ENCODE assay signal across 11 mouse cellular contexts in the genomic region with DNA sequence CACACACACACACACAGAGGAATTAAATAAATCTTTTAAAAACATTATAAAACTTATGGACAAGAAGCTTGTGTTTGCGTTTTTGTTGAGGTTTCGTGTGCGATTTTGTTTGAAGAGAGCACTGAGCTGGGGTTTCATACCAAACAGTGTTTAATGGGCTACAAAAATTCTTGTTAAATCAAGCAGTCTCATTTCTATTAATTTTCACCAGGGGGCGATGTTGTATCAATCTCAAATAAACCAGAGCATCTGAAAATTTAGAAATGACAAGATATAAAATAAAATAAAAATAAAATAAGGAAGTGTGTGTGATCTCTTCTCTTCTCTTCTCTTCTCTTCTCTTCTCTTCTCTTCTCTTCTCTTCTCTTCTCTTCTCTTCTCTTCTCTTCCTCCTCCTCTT. TPM values are rescaled to one million over a fixed set of nuclear protein-coding genes. Genes with fewer than 3 reads are reported as not detected.
A peak's percentile ranks its signal among the peaks of the same experiment; 100 is the strongest.
DNase-seq lines count a peak whose midpoint lies in the region; ATAC-seq and TF ChIP-seq lines count a peak whose summit lies in the region.
"Had no signal": no experiment of that assay in that cellular context is flagged by ENCODE, and none has a peak within 500 bp of the region (broad histone marks: within the 10 kb centered on the region; RNA-seq: fewer than 3 reads in every experiment).

No protein-coding gene starts in this region.

- H3K36me3 ChIP-seq in heart, adult 2 months (ENCODE audit: control insufficient read depth, insufficient read depth, low read length) = no peaks in the 10 kb centered on the region
- H3K36me3 ChIP-seq: G1E had no signal

- TF ChIP-seq POLR2A in heart, adult 2 months (IDR thresholded peaks at IDR 0.05; ENCODE audit: insufficient read depth, low read depth, low read length) = no peak

- no peaks in the 10 kb centered on the region for H3K79me2 ChIP-seq in heart, adult 2 months (replicated peaks; ENCODE audit: control insufficient read depth, insufficient read depth, low read length)

- no peak for ATAC-seq in megakaryocyte progenitor cell, adult 5-6 weeks (replicated peaks; ENCODE audit: poor library complexity)
- ATAC-seq: hindbrain, embryonic 16.5 days had no signal

- H3K9ac ChIP-seq in heart, adult 2 months (ENCODE audit: low read depth, low read length) = no peak overlapping the region
- H3K9ac ChIP-seq: liver, embryonic 14.5 days had no signal

- TF ChIP-seq EP300 in heart, adult 2 months (IDR thresholded peaks at IDR 0.05; ENCODE audit: insufficient read depth, low read depth, low read length) = no peak

- H3K4me1 ChIP-seq in heart, adult 2 months (ENCODE audit: control insufficient read depth, insufficient read depth, low read length) = no peaks in the 10 kb centered on the region

- 26% methylated on average over 4 of the region's 4 CpGs for WGBS in heart, adult 2 months

- intact Hi-C loops in heart, adult 2 months (cut with DNase I) = loop anchor here (1.0 kb wide), 1 partner anchor 235 kb away; no protein-coding TSS in a partner anchor
- intact Hi-C loops in left cerebral cortex, postnatal 4 days (cut with DNase I) = loop anchor here (5.0 to 10.0 kb wide), 2 partner anchors 233 to 635 kb away; partner anchors contain the start of genes Cdc40 and Wasf1

- no peak overlapping the region for H3K27ac ChIP-seq in heart, adult 2 months
- H3K27ac ChIP-seq: liver, embryonic 14.5 days had no signal

- DNase-seq in heart, adult 2 months = no peak
- no peak for DNase-seq in heart, adult 9 months (ENCODE audit: low spot score in 2 of 2)
- DNase-seq in lung, postnatal 25 days (ENCODE audit: low spot score) = peak; percentile 14
- DNase-seq in lung, adult 18-20 months = no peak
- DNase-seq in c-Kit-positive CD71-positive TER-119-negative erythroid progenitor cells, embryonic 14.5 days (ENCODE audit: low read depth) = peak; percentile 8
- DNase-seq in telencephalon, adult 2 months (ENCODE audit: low read depth, low spot score) = peak; percentile 58
- no peak for DNase-seq in left cerebral cortex, postnatal 4 days

- peak; percentile 70 for TF ChIP-seq CTCF in heart, adult 2 months (IDR thresholded peaks at IDR 0.05)

- no peaks in the 10 kb centered on the region for H3K27me3 ChIP-seq in heart, adult 2 months (ENCODE audit: control insufficient read depth, insufficient read depth, low read length)

- no peak overlapping the region for H3K4me3 ChIP-seq in heart, adult 2 months

RNA-seq across cellular contexts. Expression of gene Ddo, which starts 19.8 kb away (rescaled TPM):
- total RNA-seq in heart, adult 2 months (2021) = 10 to 100 TPM; 33.8 to 34.1 TPM
- 33.5 and 62.6 TPM in 2 replicates for polyA plus RNA-seq in heart, adult 2 months (2012; rRNA removed)
- not detected in 2 replicates for total RNA-seq in megakaryocyte progenitor cell, adult 5-6 weeks (2015)
- not detected in 2 replicates for total RNA-seq in megakaryocyte progenitor cell, adult 5-6 weeks (2017)
- total RNA-seq in left cerebral cortex, postnatal 4 days (2021) = 1 to 10 TPM; 2.2 to 2.4 TPM
- polyA plus RNA-seq: G1E had no signal

RNA-seq across cellular contexts. Expression of gene Mettl24, which starts 33.4 kb away (rescaled TPM):
- total RNA-seq in heart, adult 2 months (2021) = 1 to 10 TPM in 1 of 2 experiments, under 1 TPM in 1; 0.89 to 1.2 TPM
- 1.1 and 1.3 TPM in 2 replicates for polyA plus RNA-seq in heart, adult 2 months (2012; rRNA removed)
- total RNA-seq in megakaryocyte progenitor cell, adult 5-6 weeks (2015) = not detected in 2 replicates
- not detected in 2 replicates for total RNA-seq in megakaryocyte progenitor cell, adult 5-6 weeks (2017)
- 1 to 10 TPM in 1 of 2 experiments, under 1 TPM in 1; 0.50 to 1.3 TPM for total RNA-seq in left cerebral cortex, postnatal 4 days (2021)
- total RNA-seq: G1E had no signal
- polyA plus RNA-seq: G1E had no signal

Comparison
In these comparisons a context has a peak if more than half of its experiments do, and no peak if none do; other contexts are left out.
1. DNase-seq: peak in lung, postnatal 25 days (single experiment), c-Kit-positive CD71-positive TER-119-negative erythroid progenitor cells, embryonic 14.5 days (single experiment) and telencephalon, adult 2 months (single experiment); none in heart, adult 2 months (0 of 2), heart, adult 9 months (0 of 2), lung, adult 18-20 months (0 of 2) and left cerebral cortex, postnatal 4 days (single experiment).
2. RNA of gene Ddo, which starts 19.8 kb away (total RNA-seq): 33.8 to 34.1 TPM in heart, adult 2 months; 2.2 to 2.4 TPM in left cerebral cortex, postnatal 4 days and not detected in megakaryocyte progenitor cell, adult 5-6 weeks; every median in the first group is over 10 times any median in the second.